ENCODE assay signal across 15 mouse cellular contexts in genomic region chr2:60748585-60748984, GRCm38 (mm10). TPM values are rescaled to one million over a fixed set of nuclear protein-coding genes. Genes with fewer than 3 reads are reported as not detected.
DNase-seq lines count a peak whose midpoint lies in the region; ATAC-seq and TF ChIP-seq lines count a peak whose summit lies in the region.
"Had no signal": no experiment of that assay in that cellular context is flagged by ENCODE, and none has a peak within 500 bp of the region (broad histone marks: within the 10 kb centered on the region; RNA-seq: fewer than 3 reads in every experiment).

No protein-coding gene starts in this region.

- H3K4me3 ChIP-seq in intestine, embryonic 14.5 days (ENCODE audit: low read depth, low read length), result no peak overlapping the region
- H3K4me3 ChIP-seq in intestine, embryonic 15.5 days (replicated peaks), result no peak overlapping the region
- no peak overlapping the region for H3K4me3 ChIP-seq in lung, embryonic 14.5 days (ENCODE audit: low read depth, low read length)
- H3K4me3 ChIP-seq in limb, embryonic 10.5 days, result no peak overlapping the region
- no peak overlapping the region for H3K4me3 ChIP-seq in neural tube, embryonic 15.5 days (replicated peaks)
- H3K4me3 ChIP-seq: lung, embryonic 15.5 days; neural tube, embryonic 13.5 days had no signal

- TF ChIP-seq CTCF in lung, embryonic 14.5 days (IDR thresholded peaks at IDR 0.05; ENCODE audit: low read depth), result peak; percentile 46

- DNase-seq in intestine, embryonic 14.5 days (ENCODE audit: low spot score), result peak; percentile 21
- peak; percentile 31 for DNase-seq in lung, embryonic 14.5 days
- DNase-seq in lung, postnatal 10 days, result no peak
- peak; percentile 16 for DNase-seq in ES-CJ7 (ENCODE audit: low read depth, low spot score)
- peak; percentile 24 for DNase-seq in limb, embryonic 10.5 days (ENCODE audit: low spot score)
- DNase-seq in c-Kit-positive CD71-positive TER-119-positive erythroid progenitor cells, embryonic 14.5 days (ENCODE audit: low spot score), result no peak
- DNase-seq: adrenal gland, postnatal 36 days; cerebellum, adult 18-20 months; retina, postnatal 1 day had no signal

- no peak overlapping the region for H3K4me2 ChIP-seq in intestine, embryonic 14.5 days (ENCODE audit: low read length)
- no peak overlapping the region for H3K4me2 ChIP-seq in intestine, embryonic 15.5 days (replicated peaks)
- H3K4me2 ChIP-seq in lung, embryonic 14.5 days, result no peak overlapping the region
- no peak overlapping the region for H3K4me2 ChIP-seq in neural tube, embryonic 15.5 days
- H3K4me2 ChIP-seq: lung, embryonic 15.5 days; neural tube, embryonic 13.5 days had no signal

- no peak for ATAC-seq in intestine, embryonic 14.5 days (replicated peaks; ENCODE audit: low FRiP score, low TSS enrichment, low read depth)
- ATAC-seq in intestine, embryonic 15.5 days, result no peak
- ATAC-seq in lung, embryonic 14.5 days (ENCODE audit: insufficient read depth), result no peak
- ATAC-seq in neural tube, embryonic 15.5 days (ENCODE audit: low FRiP score), result no peak
- ATAC-seq: hindbrain, embryonic 16.5 days; midbrain, embryonic 16.5 days had no signal

- peaks cover 25% of the 10 kb centered on the region; the same call in 1 of the 2 replicates for H3K36me3 ChIP-seq in intestine, embryonic 14.5 days (ENCODE audit: control insufficient read depth, insufficient read depth, low read length)
- H3K36me3 ChIP-seq in intestine, embryonic 15.5 days, result no peaks in the 10 kb centered on the region
- H3K36me3 ChIP-seq in lung, embryonic 14.5 days (ENCODE audit: insufficient read depth), result peaks cover 22% of the 10 kb centered on the region
- H3K36me3 ChIP-seq in limb, embryonic 10.5 days, result peaks cover 23% of the 10 kb centered on the region
- H3K36me3 ChIP-seq in neural tube, embryonic 15.5 days, result peaks cover 7% of the 10 kb centered on the region
- H3K36me3 ChIP-seq: neural tube, embryonic 13.5 days had no signal

- H3K9me3 ChIP-seq in intestine, embryonic 14.5 days (ENCODE audit: control insufficient read depth, low read length), result no peaks in the 10 kb centered on the region
- no peaks in the 10 kb centered on the region for H3K9me3 ChIP-seq in intestine, embryonic 15.5 days
- no peaks in the 10 kb centered on the region for H3K9me3 ChIP-seq in lung, embryonic 14.5 days (ENCODE audit: low read depth, low read length)
- no peaks in the 10 kb centered on the region for H3K9me3 ChIP-seq in limb, embryonic 10.5 days (replicated peaks)
- no peaks in the 10 kb centered on the region for H3K9me3 ChIP-seq in neural tube, embryonic 15.5 days (replicated peaks)
- H3K9me3 ChIP-seq: lung, embryonic 15.5 days; neural tube, embryonic 13.5 days had no signal

- no peak overlapping the region for H3K9ac ChIP-seq in intestine, embryonic 14.5 days (ENCODE audit: low read length)
- H3K9ac ChIP-seq in intestine, embryonic 15.5 days, result no peak overlapping the region
- H3K9ac ChIP-seq in lung, embryonic 14.5 days, result no peak overlapping the region
- H3K9ac ChIP-seq in neural tube, embryonic 15.5 days (replicated peaks), result no peak overlapping the region
- H3K9ac ChIP-seq: lung, embryonic 15.5 days; neural tube, embryonic 13.5 days had no signal

- no peaks in the 10 kb centered on the region for H3K27me3 ChIP-seq in intestine, embryonic 14.5 days (replicated peaks; ENCODE audit: control insufficient read depth, insufficient read depth, low read length)
- H3K27me3 ChIP-seq in intestine, embryonic 15.5 days (replicated peaks), result no peaks in the 10 kb centered on the region
- no peaks in the 10 kb centered on the region for H3K27me3 ChIP-seq in lung, embryonic 14.5 days (ENCODE audit: insufficient read depth, low read length)
- no peaks in the 10 kb centered on the region for H3K27me3 ChIP-seq in limb, embryonic 10.5 days (ENCODE audit: low read depth, poor library complexity, severe bottlenecking)
- H3K27me3 ChIP-seq in neural tube, embryonic 15.5 days (replicated peaks), result no peaks in the 10 kb centered on the region
- H3K27me3 ChIP-seq: lung, embryonic 15.5 days; neural tube, embryonic 13.5 days had no signal

- no peaks in the 10 kb centered on the region for H3K4me1 ChIP-seq in intestine, embryonic 14.5 days (replicated peaks; ENCODE audit: control insufficient read depth, insufficient read depth, low read length)
- H3K4me1 ChIP-seq in intestine, embryonic 15.5 days (replicated peaks), result no peaks in the 10 kb centered on the region
- 0 out of 2 replicates have a peak, but pooled peaks cover 6% of the 10 kb centered on the region for H3K4me1 ChIP-seq in lung, embryonic 14.5 days (ENCODE audit: insufficient read depth)
- H3K4me1 ChIP-seq in limb, embryonic 10.5 days, result no peaks in the 10 kb centered on the region
- no peaks in the 10 kb centered on the region for H3K4me1 ChIP-seq in neural tube, embryonic 15.5 days
- H3K4me1 ChIP-seq: neural tube, embryonic 13.5 days had no signal

- 84% methylated on average over 1 of the region's 1 CpGs for WGBS in intestine, embryonic 14.5 days
- 92% methylated on average over 1 of the region's 1 CpGs for WGBS in intestine, embryonic 15.5 days
- 79% methylated on average over 1 of the region's 1 CpGs for WGBS in lung, embryonic 14.5 days
- 88% methylated on average over 1 of the region's 1 CpGs for WGBS in limb, embryonic 10.5 days
- WGBS in neural tube, embryonic 15.5 days, result 98% methylated on average over 1 of the region's 1 CpGs

- H3K27ac ChIP-seq in intestine, embryonic 14.5 days (ENCODE audit: low read depth), result no peak overlapping the region
- no peak overlapping the region for H3K27ac ChIP-seq in intestine, embryonic 15.5 days
- no peak overlapping the region for H3K27ac ChIP-seq in lung, embryonic 14.5 days (ENCODE audit: low read depth)
- H3K27ac ChIP-seq in limb, embryonic 10.5 days, result no peak overlapping the region
- H3K27ac ChIP-seq in neural tube, embryonic 15.5 days (replicated peaks), result no peak overlapping the region
- H3K27ac ChIP-seq: neural tube, embryonic 13.5 days had no signal

RNA-seq across cellular contexts. Expression of gene Itgb6, which starts 26.1 kb away (rescaled TPM):
- polyA plus RNA-seq in intestine, embryonic 14.5 days (2014; fragmentation: Nextera tagmentation; extraction: Ambion mirVana), result 9.6 and 9.7 TPM in 2 replicates
- polyA plus RNA-seq in intestine, embryonic 15.5 days (2015; fragmentation: Nextera tagmentation; extraction: Ambion mirVana), result 8.8 and 9.0 TPM in 2 replicates
- polyA plus RNA-seq in lung, embryonic 14.5 days (2014; fragmentation: Nextera tagmentation; extraction: Ambion mirVana), result 5.5 and 6.2 TPM in 2 replicates
- polyA plus RNA-seq in limb, embryonic 10.5 days (2016; fragmentation: Nextera tagmentation; extraction: Ambion mirVana), result 0.05 and 0.20 TPM in 2 replicates
- 0.31 and 0.84 TPM in 2 replicates for polyA plus RNA-seq in neural tube, embryonic 15.5 days (2015; fragmentation: Nextera tagmentation; extraction: Ambion mirVana)
- polyA plus RNA-seq: midbrain, embryonic 16.5 days had no signal

Comparison
In these comparisons a context has a peak if more than half of its experiments do, and no peak if none do; other contexts are left out.
1. DNase-seq: peak in intestine, embryonic 14.5 days (single experiment), lung, embryonic 14.5 days (single experiment), ES-CJ7 (single experiment) and limb, embryonic 10.5 days (single experiment); none in lung, postnatal 10 days (single experiment) and c-Kit-positive CD71-positive TER-119-positive erythroid progenitor cells, embryonic 14.5 days (single experiment).